Mouse (Mus musculus) liver, adult (tissue): ENCODE measurements around the gene Pomgnt2.

Source experiments
- GATA4 ChIP-seq: IDR thresholded peaks from 2 replicates; pipeline ENCODE4 v1.6.1; 2014; ENCODE audit warnings: mild to moderate bottlenecking, low read length; ENCODE audit not compliant: insufficient replicate concordance

Pomgnt2 gene

GRCm38 (mm10) chr9:121997010-121997409, at the start of gene Pomgnt2:
Gene Pomgnt2, minus strand, starts transcription at chr9:121997110.
- TF ChIP-seq GATA4: no peak

DNA sequence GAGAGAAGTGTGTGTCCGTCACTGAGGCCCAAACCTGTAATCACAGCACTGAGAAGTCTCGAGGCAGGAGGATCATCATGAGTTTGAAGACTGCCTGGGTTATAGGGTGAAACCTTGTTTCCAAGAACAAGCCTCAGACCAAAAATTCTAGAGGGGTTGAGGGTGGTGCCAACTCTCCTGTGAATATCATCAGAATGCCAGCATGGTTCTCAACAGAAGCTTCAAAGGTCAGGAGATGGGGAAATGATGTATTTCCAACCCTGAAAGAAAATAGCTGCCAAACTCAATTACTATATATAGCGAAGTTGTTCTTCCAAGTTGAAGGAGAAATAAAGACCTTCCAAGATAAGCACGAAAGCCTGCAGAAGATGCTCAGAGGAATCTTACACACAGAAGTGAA, 42.9 kb upstream of the Pomgnt2 start:
- TF ChIP-seq GATA4: no peak

DNA sequence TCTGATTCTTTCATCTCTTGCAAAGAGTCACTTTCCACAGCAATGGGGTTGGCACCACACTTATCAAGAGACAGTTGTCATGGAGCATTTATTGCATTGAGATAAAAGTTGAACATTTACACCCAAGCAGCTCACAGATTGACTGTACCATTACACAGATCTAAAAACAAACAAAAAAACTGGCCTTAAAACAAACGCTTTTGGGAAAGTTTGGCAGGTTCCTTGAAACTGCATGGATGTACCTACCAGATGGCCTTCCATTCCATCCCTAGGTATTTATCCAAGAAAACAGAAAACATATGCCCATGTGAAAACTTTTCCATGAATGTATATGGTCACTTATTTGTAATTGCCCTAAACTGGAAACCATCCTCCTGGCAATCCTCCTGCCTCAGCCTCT, 41.7 kb upstream of the Pomgnt2 start:
- no peak for TF ChIP-seq GATA4

DNA sequence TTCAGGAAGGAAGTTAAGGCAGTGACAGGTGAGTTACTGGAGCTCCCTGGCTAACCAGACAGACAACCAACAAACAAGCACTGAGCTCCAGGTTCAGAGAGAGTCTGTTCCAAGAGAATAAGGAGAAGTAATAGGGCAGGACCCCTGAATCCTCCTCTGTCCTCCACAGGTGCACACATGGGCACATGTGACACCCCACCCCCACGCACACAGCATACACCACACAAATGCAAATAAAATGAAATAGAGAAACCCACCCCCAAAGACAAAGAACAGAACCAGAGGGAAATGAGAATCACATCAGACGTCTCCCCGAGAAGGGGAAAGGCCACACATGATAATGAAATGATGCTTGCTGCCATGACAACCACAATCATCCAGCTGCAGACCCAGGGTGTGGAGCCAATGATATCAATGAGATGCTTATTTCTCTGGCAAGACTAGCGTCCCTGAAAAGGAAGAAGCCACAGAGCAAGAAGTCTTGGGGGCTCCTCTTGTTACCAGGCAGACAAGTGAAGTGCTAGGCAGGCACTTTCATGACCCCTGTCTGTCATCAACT, 39.7 kb upstream of the Pomgnt2 start:
- TF ChIP-seq GATA4: no peak

DNA sequence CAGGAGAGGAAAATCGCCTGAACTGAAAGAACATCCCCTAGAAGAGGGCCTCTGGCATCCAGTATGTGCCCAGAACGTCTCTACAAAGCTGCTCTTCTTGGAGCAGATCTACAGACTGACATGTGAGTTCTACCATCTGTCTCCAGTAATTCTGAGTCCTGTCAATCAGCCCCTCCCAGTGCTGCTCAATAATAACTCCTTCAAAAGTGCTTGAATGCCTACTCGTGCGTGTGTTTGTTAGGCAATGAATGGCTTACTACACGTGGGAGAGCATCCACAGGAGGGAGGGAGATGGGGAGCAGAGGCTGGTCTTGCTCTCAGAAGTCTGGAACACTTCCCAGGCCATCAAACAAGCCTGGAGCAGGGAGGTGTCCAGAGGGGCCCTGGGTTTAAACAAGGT, 38.9 kb upstream of the Pomgnt2 start:
- no peak for TF ChIP-seq GATA4

DNA sequence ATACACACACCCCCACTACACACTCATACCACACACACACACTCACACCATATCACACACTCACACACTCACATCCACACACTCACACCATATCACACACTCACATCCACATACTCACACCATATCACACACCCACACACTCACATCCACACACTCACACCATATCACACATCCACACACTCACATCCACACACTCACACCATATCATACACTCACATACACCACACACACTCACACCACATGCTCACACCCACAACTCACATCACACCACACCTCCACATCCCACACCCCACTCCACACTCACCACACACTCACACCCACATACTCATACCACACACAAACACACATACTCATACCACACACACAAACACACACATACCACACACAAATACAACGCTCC, 38.0 kb upstream of the Pomgnt2 start:
- no peak for TF ChIP-seq GATA4

- no peak for TF ChIP-seq GATA4
These were observed 35.2 kb upstream of the Pomgnt2 start for GRCm38 (mm10) chr9:122032071-122032470.

GRCm38 (mm10) chr9:122030706-122031105, 33.8 kb upstream of the Pomgnt2 start:
- no peak for TF ChIP-seq GATA4

DNA sequence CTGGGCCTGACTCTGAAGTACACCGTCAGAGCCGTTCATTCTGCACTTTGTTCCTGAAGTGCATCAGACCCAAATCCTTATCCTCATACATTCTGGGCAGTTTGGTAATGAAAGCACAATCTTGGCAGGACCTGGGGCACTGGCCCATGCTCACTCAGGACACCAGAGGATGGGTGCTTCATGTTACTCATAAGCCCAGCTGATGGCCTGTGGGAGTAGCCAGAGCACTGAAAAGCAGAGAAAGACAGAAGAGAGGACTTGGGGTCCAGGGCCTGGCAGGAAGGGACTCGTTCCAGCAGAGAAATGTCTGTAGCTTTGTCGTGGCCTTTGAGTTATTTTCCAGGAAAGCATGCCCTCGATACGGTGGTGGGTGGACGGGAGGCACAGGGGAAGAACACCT, 32.9 kb upstream of the Pomgnt2 start:
- TF ChIP-seq GATA4: no peak

GRCm38 (mm10) chr9:122027914-122028745, 31.2 kb upstream of the Pomgnt2 start:
- TF ChIP-seq GATA4: peak; percentile 93

- TF ChIP-seq GATA4: peak; percentile 72; the same call in 1 of the 2 replicates
These were observed 30.4 kb upstream of the Pomgnt2 start for GRCm38 (mm10) chr9:122027081-122027913.

- no peak for TF ChIP-seq GATA4
These were observed 29.1 kb upstream of the Pomgnt2 start for GRCm38 (mm10) chr9:122025855-122026590.

GRCm38 (mm10) chr9:122024419-122024818, 27.5 kb upstream of the Pomgnt2 start:
- no peak for TF ChIP-seq GATA4

DNA sequence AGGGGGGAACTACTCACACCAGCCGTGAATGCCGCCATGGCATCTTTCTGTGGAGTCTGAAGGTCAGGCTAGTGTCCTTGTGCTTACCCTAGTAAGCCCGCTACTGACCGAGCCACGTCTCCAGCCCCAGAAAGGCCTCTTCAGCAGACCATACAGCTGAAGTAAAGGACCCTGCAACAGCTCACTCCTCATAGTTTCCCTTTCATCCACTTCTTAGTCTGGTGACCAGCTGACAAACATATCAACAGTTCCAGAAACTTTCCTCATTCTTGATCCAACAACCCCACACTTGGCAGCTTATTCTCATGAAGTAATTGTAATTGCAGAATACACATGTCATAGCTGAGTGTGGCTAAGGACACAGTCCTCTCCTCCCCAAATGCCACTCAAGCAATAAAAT, 27.0 kb upstream of the Pomgnt2 start:
- no peak for TF ChIP-seq GATA4

DNA sequence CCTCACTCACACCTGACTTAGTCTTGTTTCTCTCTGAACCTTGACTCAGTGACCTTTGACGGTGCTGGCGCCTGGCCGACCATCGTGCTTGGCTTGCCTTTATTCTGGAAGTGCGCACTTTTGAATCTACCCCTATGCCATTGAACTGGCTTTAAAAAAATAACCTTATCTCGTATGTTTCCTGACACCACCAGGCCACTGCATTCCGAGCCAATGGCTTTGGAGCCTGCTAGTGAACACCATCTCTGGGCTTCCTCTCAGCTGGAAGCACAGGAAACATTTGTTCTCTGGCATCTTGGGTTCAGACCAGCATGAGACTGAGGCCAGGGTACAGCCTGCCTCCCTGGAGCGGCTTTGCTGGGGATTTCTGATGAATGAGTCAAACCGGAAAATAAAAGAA, 25.9 kb upstream of the Pomgnt2 start:
- peak; percentile 92; the same call in 1 of the 2 replicates for TF ChIP-seq GATA4

- TF ChIP-seq GATA4: no peak
These were observed 24.7 kb upstream of the Pomgnt2 start for GRCm38 (mm10) chr9:122021581-122021980.

DNA sequence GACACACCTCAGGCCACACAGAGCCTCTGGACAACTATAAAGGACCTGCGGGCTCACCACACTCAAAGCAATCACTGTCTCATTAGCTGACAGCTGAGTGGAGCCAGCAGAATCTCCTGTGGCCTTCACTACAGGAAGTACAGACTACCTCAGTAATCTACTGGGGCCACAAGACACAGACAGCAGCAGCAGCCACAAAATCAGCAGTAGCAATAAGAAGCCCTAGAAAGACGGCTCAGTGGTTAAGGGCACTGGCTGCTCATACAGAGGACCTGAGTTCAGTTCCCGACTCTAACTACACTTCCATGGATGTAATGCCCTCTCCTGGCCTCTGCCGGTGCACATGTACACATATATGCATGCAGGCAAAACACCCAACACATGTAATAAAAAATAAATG, 23.4 kb upstream of the Pomgnt2 start:
- TF ChIP-seq GATA4: peak; percentile 42; the same call in 1 of the 2 replicates
